Mouse (Mus musculus): ENCODE data around the gene Sox5. TPM values are rescaled to one million over a fixed set of nuclear protein-coding genes. Genes with fewer than 3 reads are reported as not detected.
A peak's percentile ranks its signal among the peaks of the same experiment; 100 is the strongest.
"Not testable (repeated sequence)": the region's sequence is repeated elsewhere in the genome, so short reads cannot be mapped to it uniquely, and the experiment has no call there.

The Sox5 gene
- polyA plus RNA-seq, 1 experiment from 2014 or later: 246 TPM

- Histone ChIP-seq H3K4me2 (ENCODE audit: low read length) (peak overlapping the region; percentile 41), H3K36me3 (ENCODE audit: control insufficient read depth, insufficient read depth) (no peaks in the 10 kb centered on the region), H3K27me3 (replicated peaks; ENCODE audit: control insufficient read depth, insufficient read depth, low read length) (no peaks in the 10 kb centered on the region), H3K27ac (ENCODE audit: low read length) (peak overlapping the region; percentile 73), H3K9ac (replicated peaks; ENCODE audit: low read depth, low read length) (peak overlapping the region; percentile 19; the same call in 1 of the 2 replicates), H3K4me1 (replicated peaks; ENCODE audit: control insufficient read depth, insufficient read depth, low read length) (peaks cover 24% of the 10 kb centered on the region), H3K4me3 (replicated peaks; ENCODE audit: low read length) (peak overlapping the region; percentile 9; the same call in 1 of the 2 replicates), H3K9me3 (ENCODE audit: control insufficient read depth, low read length) (no peaks in the 10 kb centered on the region)
- peak; percentile 46; the same call in 1 of the 2 replicates for ATAC-seq
- WGBS: 40% methylated on average over 16 of the region's 16 CpGs
These were observed 584.3 kb downstream of the Sox5 start for GRCm38 (mm10) chr6:144197209-144198119.

- H3K9me3 ChIP-seq (ENCODE audit: control insufficient read depth, low read length): peaks cover 3% of the 10 kb centered on the region; the same call in 1 of the 2 replicates
- no peak overlapping the region for H3K9ac ChIP-seq (replicated peaks; ENCODE audit: low read depth, low read length)
- ATAC-seq: no peak
- H3K4me1 ChIP-seq (replicated peaks; ENCODE audit: control insufficient read depth, insufficient read depth, low read length): peaks cover 17% of the 10 kb centered on the region
- H3K27me3 ChIP-seq (replicated peaks; ENCODE audit: control insufficient read depth, insufficient read depth, low read length): no peaks in the 10 kb centered on the region
- H3K4me3 ChIP-seq (replicated peaks; ENCODE audit: low read length): no peak overlapping the region
- H3K27ac ChIP-seq (ENCODE audit: low read length): peak overlapping the region; percentile 51
- H3K4me2 ChIP-seq (ENCODE audit: low read length): peak overlapping the region; percentile 3
- 51% methylated on average over 14 of the region's 14 CpGs for WGBS
- H3K36me3 ChIP-seq (ENCODE audit: control insufficient read depth, insufficient read depth): no peaks in the 10 kb centered on the region; the same call in 1 of the 2 replicates
These were observed 585.8 kb downstream of the Sox5 start for GRCm38 (mm10) chr6:144195934-144196333.

- ATAC-seq: no peak
- no peak overlapping the region for H3K4me2 ChIP-seq (ENCODE audit: low read length)
- H3K36me3 ChIP-seq (ENCODE audit: control insufficient read depth, insufficient read depth): no peaks in the 10 kb centered on the region
- 93% methylated on average over 3 of the region's 3 CpGs for WGBS
- H3K4me3 ChIP-seq (replicated peaks; ENCODE audit: low read length): no peak overlapping the region
- peaks cover 19% of the 10 kb centered on the region for H3K4me1 ChIP-seq (replicated peaks; ENCODE audit: control insufficient read depth, insufficient read depth, low read length)
- H3K9me3 ChIP-seq (ENCODE audit: control insufficient read depth, low read length): no peaks in the 10 kb centered on the region
- no peaks in the 10 kb centered on the region for H3K27me3 ChIP-seq (replicated peaks; ENCODE audit: control insufficient read depth, insufficient read depth, low read length)
- H3K9ac ChIP-seq (replicated peaks; ENCODE audit: low read depth, low read length): no peak overlapping the region
- no peak overlapping the region for H3K27ac ChIP-seq (ENCODE audit: low read length)
These were observed 598.7 kb downstream of the Sox5 start for GRCm38 (mm10) chr6:144183087-144183486.

GRCm38 (mm10) chr6:144182429-144182828 is 599.3 kb downstream of the Sox5 start:
- not testable (repeated sequence) for ATAC-seq; H3K36me3 ChIP-seq (ENCODE audit: control insufficient read depth, insufficient read depth); H3K9me3 ChIP-seq (ENCODE audit: control insufficient read depth, low read length); H3K27ac ChIP-seq (ENCODE audit: low read length); H3K4me2 ChIP-seq (ENCODE audit: low read length); H3K9ac ChIP-seq (replicated peaks; ENCODE audit: low read depth, low read length); H3K4me3 ChIP-seq (replicated peaks; ENCODE audit: low read length); H3K27me3 ChIP-seq (replicated peaks; ENCODE audit: control insufficient read depth, insufficient read depth, low read length)
- H3K4me1 ChIP-seq (replicated peaks; ENCODE audit: control insufficient read depth, insufficient read depth, low read length): peaks cover 19% of the 10 kb centered on the region
- WGBS: 92% methylated on average over 13 of the region's 13 CpGs

GRCm38 (mm10) chr6:144181083-144181866 is 600.5 kb downstream of the Sox5 start:
- Histone ChIP-seq H3K9me3 (ENCODE audit: control insufficient read depth, low read length) (no peaks in the 10 kb centered on the region), H3K4me1 (replicated peaks; ENCODE audit: control insufficient read depth, insufficient read depth, low read length) (peaks cover 19% of the 10 kb centered on the region), H3K9ac (replicated peaks; ENCODE audit: low read depth, low read length) (0 out of 2 replicates have a peak overlapping the region, but pooled peaks have one; percentile 5), H3K4me3 (replicated peaks; ENCODE audit: low read length) (peak overlapping the region; percentile 23), H3K27me3 (replicated peaks; ENCODE audit: control insufficient read depth, insufficient read depth, low read length) (no peaks in the 10 kb centered on the region), H3K27ac (ENCODE audit: low read length) (peak overlapping the region; percentile 54), H3K4me2 (ENCODE audit: low read length) (peak overlapping the region; percentile 38), H3K36me3 (ENCODE audit: control insufficient read depth, insufficient read depth) (no peaks in the 10 kb centered on the region)
- ATAC-seq: peak; percentile 62; the same call in 1 of the 2 replicates
- WGBS: 11% methylated on average over 12 of the region's 12 CpGs

GRCm38 (mm10) chr6:144179111-144179510 is 602.7 kb downstream of the Sox5 start:
- no peak for ATAC-seq
- Histone ChIP-seq H3K4me2 (ENCODE audit: low read length) (no peak overlapping the region), H3K36me3 (ENCODE audit: control insufficient read depth, insufficient read depth) (no peaks in the 10 kb centered on the region), H3K4me1 (replicated peaks; ENCODE audit: control insufficient read depth, insufficient read depth, low read length) (peaks cover 19% of the 10 kb centered on the region), H3K9ac (replicated peaks; ENCODE audit: low read depth, low read length) (no peak overlapping the region), H3K4me3 (replicated peaks; ENCODE audit: low read length) (no peak overlapping the region), H3K9me3 (ENCODE audit: control insufficient read depth, low read length) (no peaks in the 10 kb centered on the region), H3K27ac (ENCODE audit: low read length) (no peak overlapping the region), H3K27me3 (replicated peaks; ENCODE audit: control insufficient read depth, insufficient read depth, low read length) (no peaks in the 10 kb centered on the region)
- WGBS: 85% methylated on average over 3 of the region's 3 CpGs

- peaks cover 16% of the 10 kb centered on the region for H3K4me1 ChIP-seq (replicated peaks; ENCODE audit: control insufficient read depth, insufficient read depth, low read length)
- H3K9me3 ChIP-seq (ENCODE audit: control insufficient read depth, low read length): no peaks in the 10 kb centered on the region
- no peaks in the 10 kb centered on the region for H3K27me3 ChIP-seq (replicated peaks; ENCODE audit: control insufficient read depth, insufficient read depth, low read length)
- no peaks in the 10 kb centered on the region for H3K36me3 ChIP-seq (ENCODE audit: control insufficient read depth, insufficient read depth)
- ATAC-seq: no peak
- no peak overlapping the region for H3K9ac ChIP-seq (replicated peaks; ENCODE audit: low read depth, low read length)
- 89% methylated on average over 5 of the region's 5 CpGs for WGBS
- H3K4me2 ChIP-seq (ENCODE audit: low read length): no peak overlapping the region
- no peak overlapping the region for H3K4me3 ChIP-seq (replicated peaks; ENCODE audit: low read length)
- H3K27ac ChIP-seq (ENCODE audit: low read length): no peak overlapping the region
These were observed 605.1 kb downstream of the Sox5 start for GRCm38 (mm10) chr6:144176674-144177073.

- no peak overlapping the region for H3K27ac ChIP-seq (ENCODE audit: low read length)
- peaks cover 10% of the 10 kb centered on the region for H3K4me1 ChIP-seq (replicated peaks; ENCODE audit: control insufficient read depth, insufficient read depth, low read length)
- H3K9ac ChIP-seq (replicated peaks; ENCODE audit: low read depth, low read length): no peak overlapping the region
- H3K4me3 ChIP-seq (replicated peaks; ENCODE audit: low read length): no peak overlapping the region
- no peak overlapping the region for H3K4me2 ChIP-seq (ENCODE audit: low read length)
- H3K36me3 ChIP-seq (ENCODE audit: control insufficient read depth, insufficient read depth): no peaks in the 10 kb centered on the region
- WGBS: 97% methylated on average over 3 of the region's 3 CpGs
- H3K27me3 ChIP-seq (replicated peaks; ENCODE audit: control insufficient read depth, insufficient read depth, low read length): no peaks in the 10 kb centered on the region
- no peaks in the 10 kb centered on the region for H3K9me3 ChIP-seq (ENCODE audit: control insufficient read depth, low read length)
- ATAC-seq: no peak
These were observed 606.2 kb downstream of the Sox5 start for GRCm38 (mm10) chr6:144175590-144175989.

- H3K36me3 ChIP-seq (ENCODE audit: control insufficient read depth, insufficient read depth): no peaks in the 10 kb centered on the region
- ATAC-seq: no peak
These were observed 611.2 kb downstream of the Sox5 start for GRCm38 (mm10) chr6:144170541-144170940.

More at GRCm38 (mm10) chr6:144170541-144170940, 611.2 kb downstream of the Sox5 start:
- 53% methylated on average over 4 of the region's 4 CpGs for WGBS
- no peak overlapping the region for H3K27ac ChIP-seq (ENCODE audit: low read length)
- H3K27me3 ChIP-seq (replicated peaks; ENCODE audit: control insufficient read depth, insufficient read depth, low read length): no peaks in the 10 kb centered on the region
- H3K9ac ChIP-seq (replicated peaks; ENCODE audit: low read depth, low read length): no peak overlapping the region
- peaks cover 26% of the 10 kb centered on the region for H3K4me1 ChIP-seq (replicated peaks; ENCODE audit: control insufficient read depth, insufficient read depth, low read length)
- no peaks in the 10 kb centered on the region for H3K9me3 ChIP-seq (ENCODE audit: control insufficient read depth, low read length)
- H3K4me3 ChIP-seq (replicated peaks; ENCODE audit: low read length): no peak overlapping the region
- no peak overlapping the region for H3K4me2 ChIP-seq (ENCODE audit: low read length)
